Mouse (Mus musculus): ENCODE measurements around the gene Bicc1.

- TF ChIP-seq CTCF (IDR thresholded peaks at IDR 0.05; ENCODE audit: control insufficient read depth, insufficient read depth, insufficient replicate concordance, low read depth, low read length) (no peak), POLR2A (IDR thresholded peaks at IDR 0.05; ENCODE audit: control insufficient read depth, low read depth, low read length) (no peak)
These were observed 15.8 kb upstream of the Bicc1 start for GRCm38 (mm10) chr10:71175280-71175679.
